Mouse (Mus musculus) kidney, adult 10 weeks (tissue): ENCODE results near the gene Pdk4. TPM values are rescaled to one million over a fixed set of nuclear protein-coding genes. Genes with fewer than 3 reads are reported as not detected.

ENCODE experiments used
- polyA plus RNA-seq: library from polyadenylated mRNA; stranded (reverse); fragments of 350-450 nt; fragmentation: Illumina TruSeq; extraction: RNeasy Lipid Tissue Mini Kit (QIAGEN cat#74804); gene quantifications from one replicate; pipeline ENCODE4 v1.2.3, GENCODE M21; 2014; ENCODE audit warnings: low read depth, low replicate concordance

The Pdk4 gene
- 56.6 TPM for polyA plus RNA-seq

GRCm38 (mm10) chr6:5495961-5496853, at the start of gene Pdk4:
Pdk4 (minus strand) TSS chr6:5496309.

Other genes with a start within 250 kb of the Pdk4 start
- gene Pon3, start 240.0 kb downstream of the Pdk4 start, polyA plus RNA-seq: 36.5 TPM
- gene Pon2, start 197.9 kb downstream of the Pdk4 start, polyA plus RNA-seq: 52.4 TPM
- gene Asb4, start 112.9 kb downstream of the Pdk4 start, polyA plus RNA-seq: 1.4 TPM
- gene Dync1i1, start 229.3 kb upstream of the Pdk4 start, polyA plus RNA-seq: not detected